Mouse (Mus musculus) lung, postnatal 25 days (tissue): ENCODE data around the gene Pp2d1.

Experiments
- DNase-seq: peaks from one replicate; pipeline ENCODE4 v3.0.0; 2022; ENCODE audit warnings: low spot score

The Pp2d1 gene

DNA sequence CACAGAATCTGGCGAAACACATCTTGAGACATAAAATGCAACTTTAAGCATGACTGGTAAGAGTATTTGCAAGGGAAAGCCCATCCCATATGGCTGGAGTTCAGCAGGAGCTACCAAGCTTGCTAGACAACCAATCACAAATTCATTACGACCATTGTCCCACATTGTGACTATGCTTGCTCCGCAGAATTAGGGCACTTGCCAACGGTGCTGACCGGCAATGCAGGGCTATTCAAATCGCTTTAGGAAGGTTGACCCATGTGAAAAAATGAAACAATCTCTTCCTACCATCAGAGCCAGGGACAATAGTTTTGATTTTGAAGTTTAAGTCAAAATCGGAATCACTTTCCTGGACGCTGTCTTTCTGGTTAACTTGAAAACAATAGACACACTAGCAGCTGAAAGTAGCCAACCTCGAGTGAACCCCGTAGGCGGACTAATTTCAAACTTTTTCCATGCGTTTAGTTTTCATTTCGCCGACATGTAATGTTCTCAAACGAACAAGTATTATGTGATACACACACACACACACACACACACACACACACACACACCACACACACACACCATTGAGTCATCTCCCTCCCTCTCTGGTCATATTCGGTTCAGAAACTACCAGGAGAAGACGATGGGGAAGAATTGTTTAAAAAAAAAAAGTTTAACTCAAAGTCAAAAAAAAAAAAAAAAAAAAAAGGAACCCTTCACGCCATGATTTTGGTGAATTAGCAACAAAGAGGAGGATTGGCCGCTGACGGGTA is 27.1 kb upstream of the Pp2d1 start, which contains the start of gene Kat2b:
Gene Kat2b (plus strand): TSS at position 701 of the 758 bp plus-strand sequence.
- DNase-seq: peak; percentile 40

DNA sequence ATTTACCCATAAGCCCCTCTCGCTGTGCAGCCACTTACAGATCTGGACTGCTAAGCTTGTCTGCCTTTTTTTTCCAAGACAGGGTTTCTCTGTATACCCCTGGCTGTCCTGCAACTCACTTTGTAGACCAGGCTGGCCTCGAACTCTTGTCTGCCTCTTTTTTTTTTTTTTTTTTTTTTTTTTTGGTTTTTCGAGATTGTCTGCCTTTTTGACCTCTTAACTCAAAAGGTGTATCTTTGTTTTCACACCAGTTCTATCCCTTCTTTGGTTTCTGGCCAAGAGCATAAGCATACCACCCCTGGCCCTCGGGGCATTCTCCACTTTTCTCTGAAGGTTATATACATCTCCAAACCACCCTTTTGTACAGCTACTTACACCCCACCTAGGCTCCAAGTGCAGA is 25.6 kb upstream of the Pp2d1 start:
- DNase-seq: no peak

DNA sequence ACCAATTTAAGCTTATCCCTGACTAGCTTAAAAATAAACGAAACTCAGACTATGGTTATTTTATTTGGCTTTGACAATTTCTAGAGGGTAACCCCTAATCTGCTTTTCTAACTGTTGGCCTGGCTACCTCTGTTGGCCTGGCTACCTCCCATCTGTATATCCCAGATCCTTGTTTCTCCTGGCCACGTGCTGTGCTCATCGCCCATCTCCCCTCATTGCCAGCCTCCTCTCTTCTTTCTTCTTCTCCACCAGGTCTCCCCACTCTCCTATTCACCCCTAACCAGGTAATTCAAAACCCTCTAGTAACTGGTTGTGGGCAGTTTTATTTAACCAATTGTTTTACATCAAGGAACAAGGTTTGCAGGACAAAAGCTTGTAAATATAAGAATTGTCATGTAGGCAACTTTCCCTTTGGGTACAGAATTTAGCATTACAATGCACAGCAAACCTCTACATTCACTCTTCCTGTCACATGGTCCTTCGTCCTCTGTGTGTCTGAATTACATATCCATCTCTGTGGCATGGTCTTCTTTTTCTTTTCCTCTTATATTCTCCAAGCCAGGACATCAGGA is 22.3 kb upstream of the Pp2d1 start:
- no peak for DNase-seq

DNA sequence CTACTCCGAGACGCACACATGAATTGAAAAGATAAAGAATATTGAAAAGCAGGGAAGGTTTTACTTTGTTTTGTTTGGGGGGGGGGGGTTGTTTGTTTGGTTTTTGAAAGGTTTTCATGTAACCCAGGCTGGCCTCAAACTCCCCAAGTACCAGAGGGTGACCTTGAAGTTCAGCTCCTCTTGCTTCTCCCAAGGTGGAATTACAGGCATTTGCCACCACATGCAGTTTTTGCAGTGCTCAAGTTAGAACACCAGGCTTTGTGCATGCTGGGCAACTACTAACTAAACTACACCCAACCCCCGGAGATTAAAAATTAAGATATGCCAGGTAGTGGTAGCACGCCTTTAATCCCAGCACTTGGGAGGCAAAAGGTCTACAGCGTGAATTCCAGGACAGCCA is 20.4 kb upstream of the Pp2d1 start:
- no peak for DNase-seq

DNA sequence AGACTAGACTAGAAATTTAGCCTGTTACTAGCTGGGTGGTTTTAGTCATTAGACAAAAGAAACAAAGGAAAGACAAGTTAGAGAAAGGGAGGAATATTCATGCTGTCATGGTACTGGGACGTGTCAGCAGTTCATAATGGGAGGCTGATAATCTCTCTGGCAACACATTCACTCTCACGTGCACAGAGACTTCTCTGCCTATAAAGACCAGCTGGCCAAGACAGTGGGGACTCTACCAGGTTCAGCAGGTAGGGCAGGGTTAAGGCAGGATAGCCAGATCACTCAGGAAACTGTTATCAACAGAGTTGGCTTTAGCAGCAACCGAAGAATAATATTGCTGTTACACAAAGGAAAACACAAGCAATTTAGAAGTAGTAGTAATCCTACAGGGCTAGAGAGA is 18.2 kb upstream of the Pp2d1 start:
- DNase-seq: no peak

DNA sequence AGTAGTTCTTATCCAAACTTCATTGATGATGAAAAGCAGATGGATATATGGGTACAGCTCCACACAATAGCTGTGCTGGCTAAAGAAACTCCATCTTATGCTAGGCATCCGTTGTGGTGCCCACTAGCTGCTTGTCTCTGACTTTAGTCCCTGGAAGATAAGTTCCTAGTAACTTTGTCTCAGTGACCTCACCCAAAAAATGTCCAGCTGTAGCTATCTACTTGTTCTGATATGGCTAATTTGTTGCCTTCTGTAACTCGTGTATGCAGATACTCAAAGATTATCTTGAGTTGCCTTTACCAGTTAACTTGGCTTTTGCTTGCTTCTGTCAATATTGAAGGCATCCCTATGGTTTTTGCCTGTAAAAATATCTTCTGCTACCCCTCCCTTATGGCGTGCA is 15.6 kb upstream of the Pp2d1 start:
- no peak for DNase-seq

DNA sequence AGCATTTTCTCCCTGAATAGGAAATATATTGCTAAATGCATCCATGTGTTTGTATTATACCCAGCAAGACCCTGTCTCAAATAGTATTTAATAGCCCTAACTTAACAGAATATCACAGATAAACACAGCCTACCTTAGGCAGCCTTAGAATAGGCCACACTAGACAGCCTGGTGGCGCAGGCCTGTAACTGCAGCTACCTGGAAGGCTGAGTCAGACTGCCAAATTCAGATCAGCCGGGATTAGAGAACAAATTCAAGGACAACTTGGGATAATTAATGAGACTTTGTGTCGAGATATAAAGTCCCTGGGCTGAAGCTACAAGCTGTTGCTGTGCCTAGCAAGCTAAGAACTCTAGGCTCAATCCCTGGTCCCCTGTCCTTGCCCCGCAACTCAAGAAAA is 14.8 kb upstream of the Pp2d1 start:
- DNase-seq: no peak

DNA sequence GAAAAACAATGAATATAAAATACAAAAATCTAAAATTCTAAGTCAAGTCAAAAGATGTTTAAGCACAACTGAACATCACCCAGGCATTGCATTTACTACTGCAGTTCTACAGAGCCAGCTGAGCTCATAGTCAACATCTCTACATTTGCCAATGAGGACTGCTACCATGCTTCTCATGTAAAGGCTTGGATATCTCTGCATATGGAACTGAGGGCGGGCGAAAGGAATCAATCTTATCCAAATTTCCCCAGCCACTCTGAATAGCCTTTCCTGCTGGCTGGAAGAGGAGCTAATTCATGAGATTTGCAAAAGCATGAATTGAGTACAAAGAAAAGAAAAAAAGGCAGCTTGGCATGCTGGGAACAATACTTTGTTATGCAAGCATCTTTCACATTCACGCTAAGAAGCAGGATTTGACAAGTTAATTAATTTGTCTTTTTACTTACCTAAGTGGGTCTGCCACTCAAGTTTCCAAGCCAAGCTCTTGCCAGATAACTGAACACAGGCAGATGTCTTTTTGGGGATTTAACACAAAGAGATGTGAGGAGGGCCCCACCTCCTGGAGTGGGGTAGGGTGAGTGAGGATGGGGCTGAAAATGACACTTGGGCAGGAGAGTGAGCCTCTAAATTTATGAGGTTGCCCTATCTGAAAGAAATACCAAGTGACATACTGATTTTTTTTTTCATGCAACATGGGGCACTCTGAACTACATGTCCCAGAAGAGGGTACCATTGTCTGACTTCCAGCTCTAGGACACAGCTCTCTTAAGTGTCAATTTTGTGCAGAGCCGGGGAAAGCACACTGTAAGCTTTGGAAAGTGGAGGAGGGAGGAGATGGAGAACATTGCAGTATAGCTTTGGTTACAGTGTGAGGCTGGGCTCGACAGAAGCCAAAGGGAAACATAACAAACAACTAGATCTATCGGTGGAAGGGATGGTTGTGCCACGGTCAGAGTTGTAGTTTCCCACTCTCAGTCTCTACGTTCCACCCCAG is 12.4 kb upstream of the Pp2d1 start:
- no peak for DNase-seq

DNA sequence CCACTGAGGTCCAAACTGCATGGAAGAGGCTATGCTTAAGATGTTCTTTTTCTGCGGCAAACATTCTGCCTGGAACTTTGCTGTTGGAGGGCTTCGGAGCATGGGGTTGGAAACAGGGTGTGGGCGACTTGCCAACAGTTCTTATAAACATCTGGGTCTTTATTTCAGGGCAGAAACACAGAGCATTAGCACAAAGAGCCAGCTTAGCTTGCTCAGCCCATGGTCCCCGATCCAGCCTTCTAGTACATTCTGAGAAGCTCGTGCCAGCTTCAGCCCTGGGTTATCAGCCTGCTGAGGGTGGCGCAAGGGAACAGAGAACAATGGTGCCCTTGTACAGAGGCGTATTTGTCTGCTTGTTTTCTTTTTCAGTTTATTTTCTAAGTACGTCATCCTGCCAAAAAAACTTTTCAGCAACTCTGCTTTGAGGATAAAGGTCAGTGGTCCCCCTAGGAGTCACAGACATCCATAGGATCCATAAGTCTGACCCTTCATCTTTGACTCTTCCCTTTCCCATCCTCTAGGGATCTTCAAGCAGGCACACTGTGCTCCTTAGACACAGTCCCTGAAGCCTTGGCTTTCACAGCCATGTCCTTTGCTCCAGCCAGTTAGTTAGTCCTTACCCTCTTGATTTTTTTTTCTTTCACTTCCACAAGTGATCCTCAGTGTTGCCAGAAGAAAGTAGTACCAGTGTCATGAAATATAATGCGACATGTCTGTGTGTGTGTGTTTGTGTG is 4.5 kb upstream of the Pp2d1 start:
- peak; percentile 55 for DNase-seq

DNA sequence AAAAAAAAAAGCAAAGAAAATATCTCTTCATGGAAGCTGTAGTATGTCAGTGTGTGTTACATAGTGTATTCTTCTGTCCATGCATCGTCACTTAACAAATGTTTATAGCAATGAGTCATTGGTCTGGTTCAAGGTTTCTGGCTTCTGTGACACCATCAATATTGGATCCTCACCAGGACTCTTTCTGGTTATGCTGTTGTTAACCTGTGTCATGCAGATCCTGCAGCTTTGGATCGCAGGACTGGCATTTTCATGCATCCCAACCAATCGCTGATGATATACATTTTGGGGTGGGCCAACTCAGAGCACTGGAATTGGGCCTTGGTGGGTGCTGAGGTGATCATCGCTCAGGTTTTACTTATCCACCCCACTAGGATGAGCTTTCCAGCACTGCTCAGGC is 3.3 kb upstream of the Pp2d1 start:
- DNase-seq: no peak

DNA sequence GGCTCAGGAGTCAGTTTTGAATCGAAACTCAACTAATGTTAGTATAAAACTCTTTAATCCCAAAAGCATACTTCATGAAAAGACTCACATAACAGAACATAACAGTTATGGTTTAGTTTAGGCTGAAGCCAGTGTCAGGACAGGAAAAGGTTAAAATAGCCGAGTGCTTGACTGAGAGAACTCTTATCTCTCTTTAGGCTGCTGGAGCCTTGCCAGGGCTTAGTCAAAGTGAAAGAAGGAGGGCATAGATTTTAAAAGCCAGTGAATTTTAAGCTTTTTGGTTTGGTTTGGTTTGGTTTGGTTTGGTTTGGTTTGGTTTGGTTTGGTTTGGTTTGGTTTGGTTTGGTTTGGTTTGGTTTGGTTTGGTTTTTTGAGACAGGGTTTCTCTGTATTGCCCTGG is 6.8 kb downstream of the Pp2d1 start:
- DNase-seq: no peak

DNA sequence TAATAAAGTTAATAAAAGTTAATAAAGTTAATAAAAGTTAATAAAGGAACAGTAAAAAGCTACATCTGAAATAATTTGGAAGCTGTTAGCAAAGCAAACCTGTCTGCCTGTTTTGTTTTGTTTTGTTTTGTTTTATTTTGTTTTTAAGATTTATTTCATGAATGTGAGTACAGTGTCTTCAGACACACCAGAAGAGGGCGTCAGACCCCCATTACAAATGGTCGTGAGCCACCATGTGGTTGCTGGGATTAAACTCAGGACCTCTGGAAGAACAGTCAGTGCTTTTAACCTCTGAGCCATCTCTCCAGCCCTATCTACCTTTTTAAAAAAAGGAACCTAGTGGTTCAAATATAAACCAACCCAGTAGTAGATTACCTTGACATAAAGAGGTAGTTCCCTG is 8.1 kb downstream of the Pp2d1 start:
- DNase-seq: no peak

DNA sequence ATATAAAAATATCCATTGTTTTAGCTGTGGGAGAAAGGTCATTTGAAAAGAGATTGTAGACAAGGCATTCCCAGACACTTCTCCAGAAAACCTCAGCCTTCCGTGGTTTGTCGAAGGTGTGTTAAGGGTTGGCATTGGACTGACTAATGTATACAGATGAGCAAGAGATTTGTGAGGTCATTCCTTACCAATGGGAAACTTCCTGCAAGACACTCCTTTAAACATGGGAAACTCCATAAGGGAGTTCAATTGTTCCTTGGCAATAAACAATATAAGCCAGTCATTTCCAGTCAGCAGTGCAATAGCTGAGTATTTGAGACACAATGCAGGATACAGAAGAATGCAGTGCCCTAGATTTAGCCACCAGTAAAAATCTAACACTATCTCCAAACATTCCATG is 11.2 kb downstream of the Pp2d1 start:
- peak; percentile 12 for DNase-seq

DNA sequence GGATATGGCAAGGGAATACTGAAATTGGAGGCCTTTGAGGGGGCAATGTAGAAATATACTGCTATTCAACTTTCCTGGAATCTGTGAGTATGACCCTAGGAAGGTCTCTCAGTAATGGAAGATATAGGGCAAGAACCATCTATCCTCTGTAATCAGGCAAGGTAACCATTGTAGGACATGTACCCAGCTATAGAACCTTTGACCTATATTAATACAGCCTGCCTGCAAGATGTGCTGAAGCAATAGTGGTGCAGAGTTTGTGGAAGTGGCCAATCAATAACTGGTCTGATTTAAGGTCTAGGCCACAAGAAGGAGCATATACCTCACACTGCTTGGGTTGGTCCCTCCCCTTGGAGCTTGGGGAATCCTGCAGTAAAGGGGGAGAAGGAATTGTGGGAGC is 18.7 kb downstream of the Pp2d1 start:
- DNase-seq: no peak

DNA sequence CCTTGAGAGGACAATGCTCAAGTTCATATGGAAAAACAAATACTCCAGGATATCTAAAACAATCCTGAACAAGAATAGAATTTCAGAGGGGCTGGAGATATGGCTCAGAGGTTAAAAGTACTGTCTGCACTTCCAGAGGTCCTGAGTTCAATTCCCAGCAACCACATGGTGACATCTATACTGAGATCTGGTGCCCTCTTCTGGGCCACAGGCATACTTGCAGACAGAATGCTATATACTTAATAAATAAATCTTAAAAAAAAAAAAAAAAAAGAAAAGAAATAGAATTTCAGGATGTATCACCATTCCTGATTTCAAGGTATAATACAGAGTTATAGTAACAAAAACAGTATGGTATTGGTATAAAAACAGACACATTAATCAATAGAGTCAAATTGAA is 19.9 kb downstream of the Pp2d1 start:
- DNase-seq: no peak

DNA sequence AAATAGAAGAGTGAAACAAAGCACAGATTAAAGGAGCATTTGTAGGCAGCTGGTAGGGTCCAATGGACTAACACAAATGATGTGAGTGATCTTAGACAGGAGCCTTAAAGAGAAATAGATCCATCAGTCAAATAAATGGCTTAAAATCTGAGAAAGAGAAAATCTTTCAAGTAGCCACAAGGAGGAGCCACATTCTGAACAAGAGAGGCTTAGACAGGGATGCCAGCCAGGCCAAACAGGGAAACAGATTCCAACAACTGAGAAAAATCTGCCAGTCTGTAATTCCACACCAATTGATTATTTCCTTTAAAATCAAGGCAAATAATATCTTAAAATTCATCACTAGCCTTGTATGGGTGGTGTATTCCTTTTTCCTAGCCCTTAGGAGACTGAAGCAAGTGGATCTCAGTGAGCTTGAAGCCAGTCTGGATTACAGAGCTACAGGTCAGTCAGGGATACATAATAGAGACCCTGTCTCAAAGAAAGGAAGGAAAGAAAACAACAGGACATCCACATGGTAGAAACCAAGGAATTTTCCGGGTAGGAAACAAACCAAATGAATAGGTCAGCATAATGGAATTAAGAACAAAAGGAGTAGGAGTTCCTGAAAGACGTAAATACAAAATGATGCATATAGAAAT is 26.8 kb downstream of the Pp2d1 start:
- peak; percentile 34 for DNase-seq

DNA sequence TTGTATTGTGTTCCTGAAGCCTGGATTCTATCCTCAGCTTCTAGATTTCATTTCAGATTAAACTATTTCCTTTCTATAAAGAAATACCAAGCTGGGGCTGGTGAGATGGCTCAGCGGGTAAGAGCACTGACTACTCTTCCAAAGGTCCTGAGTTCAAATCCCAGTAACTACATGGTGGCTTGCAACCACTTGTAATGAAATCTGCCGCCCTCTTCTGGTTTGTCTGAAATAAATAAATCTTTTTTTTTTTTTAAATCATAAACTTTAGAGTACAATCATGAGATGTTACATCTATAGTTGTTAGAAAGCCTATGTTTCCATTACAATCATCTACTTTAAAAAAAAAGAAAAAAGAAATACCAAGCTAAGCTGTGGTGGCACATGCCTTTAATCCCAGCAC is 36.3 kb downstream of the Pp2d1 start:
- DNase-seq: no peak

DNA sequence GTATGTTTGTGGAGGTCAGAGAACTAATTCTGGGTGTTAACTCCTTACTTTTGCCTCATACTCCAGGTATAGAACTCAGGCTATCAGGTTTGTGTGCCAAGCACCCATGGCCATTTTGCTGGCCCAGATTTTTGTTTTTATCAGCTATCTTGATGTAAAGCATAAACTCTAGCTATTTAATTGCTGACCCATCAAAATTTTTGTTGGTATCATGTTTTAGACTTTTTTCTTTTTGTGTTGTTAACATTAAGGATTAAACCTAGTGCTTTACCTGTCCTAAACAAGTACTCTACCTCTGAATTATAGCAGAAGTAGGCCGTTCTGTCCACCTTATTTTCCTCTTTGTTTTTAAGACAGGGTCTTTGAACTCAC is 50.3 kb downstream of the Pp2d1 start:
- no peak for DNase-seq

DNA sequence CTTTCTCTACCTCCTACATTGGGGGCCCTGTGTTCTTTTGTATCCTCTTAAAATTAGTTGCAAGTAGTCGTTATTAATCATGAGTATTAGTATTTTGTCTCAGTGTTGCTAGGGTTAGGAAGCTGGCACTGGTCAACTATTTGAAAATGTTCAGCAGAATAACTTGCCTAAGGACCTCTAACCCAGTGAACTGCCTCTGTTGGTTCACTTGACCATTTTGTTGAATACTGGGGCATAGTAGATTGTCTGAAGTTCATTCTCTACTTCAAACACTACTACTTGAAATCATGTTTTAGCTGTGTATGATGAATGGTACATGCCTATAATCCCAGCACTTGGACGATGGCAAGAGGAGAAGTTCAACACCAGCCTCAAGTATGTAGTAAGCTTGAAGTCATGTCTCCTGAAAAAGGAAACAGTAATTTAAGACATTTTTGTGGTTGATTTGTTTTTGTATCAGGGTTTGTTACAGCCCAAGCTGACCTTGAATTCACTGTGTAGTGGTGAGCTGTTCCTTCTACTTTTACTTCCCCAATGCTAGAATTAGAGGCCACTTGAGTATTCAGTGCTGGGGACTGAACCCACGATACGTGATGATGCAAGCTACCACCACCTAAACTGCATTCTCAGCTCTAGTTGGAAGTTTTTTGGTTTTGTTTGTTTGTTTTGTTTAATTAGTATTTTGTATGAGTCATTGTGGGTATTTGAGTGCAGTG is 50.8 kb downstream of the Pp2d1 start:
- DNase-seq: peak; percentile 23

DNA sequence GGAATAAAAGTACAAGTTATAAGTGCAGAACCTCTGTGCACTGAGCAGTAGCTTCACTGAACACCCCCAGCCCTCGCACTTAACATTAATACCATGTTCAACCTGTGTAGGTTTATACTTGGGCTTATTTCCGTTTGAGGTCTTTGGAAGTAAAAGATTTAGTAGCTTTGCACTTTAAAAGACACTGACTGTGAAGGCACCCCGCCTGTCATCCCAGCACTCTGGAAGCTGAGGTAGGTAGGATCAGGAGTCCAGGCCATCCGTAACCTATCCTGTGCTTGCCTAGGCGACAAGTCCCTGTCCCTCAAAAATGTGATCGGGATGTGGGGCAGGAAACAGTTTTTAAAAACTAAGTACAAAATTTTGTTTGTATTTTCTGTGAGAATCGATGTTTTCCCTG is 58.8 kb downstream of the Pp2d1 start:
- DNase-seq: no peak

DNA sequence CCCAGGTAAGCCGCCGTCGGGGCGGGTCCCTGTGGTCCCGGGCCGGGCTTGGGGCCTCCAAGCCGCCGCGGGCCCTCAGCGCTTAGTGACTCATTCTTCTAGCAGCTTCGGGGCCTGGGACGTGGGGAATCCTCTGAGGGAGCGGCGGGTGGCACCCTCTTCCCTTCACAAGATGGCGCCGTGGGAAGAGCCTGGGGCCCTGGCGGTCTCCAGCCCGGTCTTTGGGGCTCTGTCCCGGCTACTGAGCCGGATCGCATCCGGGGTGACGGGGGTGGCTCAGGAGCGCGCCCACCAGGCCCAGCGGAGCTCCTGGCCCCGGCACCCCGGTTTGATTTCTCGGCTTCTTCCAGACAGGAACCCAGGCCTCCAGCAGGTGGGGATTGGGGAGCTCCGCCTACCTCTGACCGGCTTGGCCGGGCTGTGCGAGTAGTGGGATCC is 59.6 kb downstream of the Pp2d1 start:
- DNase-seq: peak; percentile 43
